Mouse (Mus musculus) cerebellum, adult 11-12 months (tissue): ENCODE measurements around the gene Cfap299.

Source experiments
- DNase-seq: peaks from one replicate; pipeline ENCODE4 v3.0.0; 2022

Gene Cfap299

GRCm38 (mm10) chr5:98380360-98380759 lies 51.3 kb downstream of the Cfap299 start:
- no peak for DNase-seq

- no peak for DNase-seq
Measured at GRCm38 (mm10) chr5:98387054-98387453, 58.0 kb downstream of the Cfap299 start.

DNA sequence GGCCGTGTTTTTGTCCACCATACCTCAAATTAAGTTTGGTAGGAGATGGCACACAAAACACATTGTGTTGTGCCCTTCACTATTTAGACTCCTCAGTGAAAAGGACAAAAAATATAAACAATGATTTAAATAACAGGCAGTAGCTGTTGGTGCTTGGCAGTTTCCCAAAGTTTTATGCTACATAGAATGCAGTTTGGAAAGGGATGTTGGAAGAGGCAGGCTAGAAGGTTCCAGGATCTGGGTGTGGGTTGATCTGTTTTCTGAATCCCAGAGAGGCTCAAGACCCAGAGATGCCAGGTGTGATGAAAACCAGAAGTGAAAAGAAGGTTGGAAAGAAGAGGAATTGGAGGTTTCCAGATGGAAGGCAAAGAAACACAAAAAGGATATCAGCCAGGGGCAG lies 73.1 kb downstream of the Cfap299 start:
- DNase-seq, result no peak

GRCm38 (mm10) chr5:98410060-98410459 lies 81.0 kb downstream of the Cfap299 start:
- no peak for DNase-seq

- no peak for DNase-seq
Measured at GRCm38 (mm10) chr5:98416385-98417145, 87.5 kb downstream of the Cfap299 start.

DNA sequence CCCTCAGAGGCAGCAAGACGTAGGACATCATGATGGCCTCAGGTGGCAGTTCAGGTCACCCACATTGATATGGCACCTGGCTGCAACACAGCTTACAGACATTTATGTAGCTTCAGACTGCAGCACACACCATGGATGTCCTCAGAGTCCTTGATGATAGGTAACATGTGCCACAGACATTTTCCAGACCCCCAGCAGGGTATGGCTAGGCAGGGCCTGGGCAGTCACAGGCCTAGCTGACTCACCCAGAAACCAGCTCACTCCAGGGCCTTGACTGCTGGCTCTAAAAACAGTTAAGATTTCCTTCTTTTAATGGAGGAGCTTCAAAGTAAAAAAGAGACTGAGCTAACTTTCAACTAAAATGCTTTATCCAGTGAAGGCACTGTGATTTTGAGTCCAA lies 95.9 kb downstream of the Cfap299 start:
- no peak for DNase-seq

GRCm38 (mm10) chr5:98426112-98426511 lies 97.0 kb downstream of the Cfap299 start:
- no peak for DNase-seq

DNA sequence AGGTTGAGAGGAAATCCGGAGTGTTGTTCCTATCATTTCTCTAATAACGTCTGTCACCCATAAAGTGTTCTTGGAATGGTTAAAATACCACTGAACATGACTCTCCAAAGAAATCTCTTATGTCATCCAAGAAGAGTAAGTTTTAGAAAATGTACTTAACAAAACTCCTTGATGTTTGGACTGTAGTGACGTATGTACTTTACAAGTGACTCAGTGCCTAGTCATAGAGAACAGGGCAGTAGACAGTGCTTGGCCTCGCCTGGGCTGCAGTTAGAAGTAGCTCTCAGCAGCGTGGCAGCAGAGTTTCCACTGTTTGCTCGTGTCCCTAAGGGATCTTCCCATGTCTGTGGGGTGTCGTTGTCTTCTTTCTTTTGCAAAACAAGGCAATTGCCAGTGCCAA lies 101.0 kb downstream of the Cfap299 start:
- no peak for DNase-seq

DNA sequence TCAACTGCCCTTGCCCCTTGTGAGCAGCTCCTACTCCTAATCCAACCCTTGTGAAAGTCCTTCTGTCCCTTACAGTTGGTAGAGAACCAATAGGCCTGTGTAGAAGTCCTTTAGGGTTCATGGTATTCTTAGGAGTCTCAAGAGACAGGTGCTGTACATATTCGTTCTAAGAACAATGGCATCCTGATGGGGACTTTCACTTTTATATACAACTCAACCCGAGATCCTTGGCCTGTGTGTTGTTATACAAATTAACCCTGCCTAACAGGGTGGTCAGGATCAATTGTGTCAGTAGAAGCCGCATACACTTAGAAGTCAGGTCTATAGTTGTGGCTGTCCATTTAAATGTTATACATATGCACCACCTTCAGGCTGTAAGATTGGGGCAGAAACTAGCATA lies 109.6 kb downstream of the Cfap299 start:
- no peak for DNase-seq

GRCm38 (mm10) chr5:98446771-98447462 lies 117.8 kb downstream of the Cfap299 start:
- no peak for DNase-seq

DNA sequence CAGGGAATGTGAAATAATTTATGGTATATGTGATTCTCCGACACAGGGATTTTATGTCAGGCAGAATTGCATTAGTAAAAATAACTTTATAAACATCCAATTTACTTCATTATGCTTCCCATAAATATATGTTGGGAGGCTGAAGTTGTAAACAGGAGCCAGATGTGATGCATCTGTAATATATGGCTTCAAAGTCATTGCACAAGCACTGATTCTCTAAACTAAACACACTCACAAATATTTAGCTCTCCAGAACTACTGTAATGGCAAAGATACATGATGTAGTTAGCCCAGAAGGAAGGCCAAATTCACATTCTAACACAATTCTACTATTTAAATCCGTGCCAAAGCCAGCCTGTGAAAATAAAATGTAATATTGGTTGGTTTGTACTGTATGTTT lies 120.8 kb downstream of the Cfap299 start:
- DNase-seq, result no peak

DNA sequence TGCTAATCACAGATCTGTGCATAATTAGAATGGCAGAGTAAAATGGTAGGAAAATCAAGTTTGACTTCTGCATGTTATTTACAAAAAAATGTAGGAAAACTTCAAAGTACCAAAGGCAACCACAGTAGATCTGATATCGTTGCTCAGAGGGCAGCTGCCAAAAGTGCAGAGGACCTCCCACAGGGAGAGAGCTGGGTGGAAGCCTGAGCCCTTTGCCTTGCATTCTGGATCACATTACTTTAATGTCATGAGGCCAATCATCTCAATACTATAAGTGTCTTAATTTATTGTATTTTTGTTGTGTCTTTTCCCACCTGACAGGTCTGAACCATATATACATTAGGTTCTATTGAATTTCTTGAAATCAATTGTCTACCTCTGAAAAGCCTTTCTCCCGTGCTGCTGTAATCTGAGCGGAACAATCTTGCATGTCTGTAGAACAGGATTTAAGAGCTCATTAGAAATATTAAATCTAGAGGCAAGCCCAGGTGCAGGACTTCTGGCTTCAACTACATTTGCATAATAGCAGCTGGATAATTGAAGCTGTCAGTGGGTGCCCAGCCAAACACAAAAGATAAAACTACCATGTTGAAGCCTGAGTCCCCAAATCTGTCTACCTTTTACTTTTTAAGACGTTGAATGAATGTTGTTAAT lies 137.9 kb downstream of the Cfap299 start:
- DNase-seq, result no peak

DNA sequence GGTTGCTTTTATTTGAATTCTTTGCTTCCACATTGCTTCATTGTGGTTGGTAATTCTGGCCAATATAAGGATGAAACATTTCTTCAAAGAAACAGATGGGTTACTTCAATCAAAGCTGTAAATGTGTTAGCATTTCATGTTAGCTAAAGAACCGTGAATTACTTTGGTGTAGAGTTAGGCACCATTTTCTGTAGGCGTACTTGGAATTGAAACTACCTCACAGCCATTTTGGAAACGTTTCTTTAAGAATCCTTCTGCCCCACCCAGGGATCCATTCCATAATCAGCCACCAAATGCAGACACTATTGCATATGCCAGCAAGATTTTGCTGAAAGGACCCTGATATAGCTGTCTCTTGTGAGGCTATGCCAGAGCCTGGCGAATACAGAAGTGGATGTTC lies 140.9 kb downstream of the Cfap299 start:
- DNase-seq, result no peak

- no peak for DNase-seq
Measured at GRCm38 (mm10) chr5:98476539-98476938, 147.4 kb downstream of the Cfap299 start.

DNA sequence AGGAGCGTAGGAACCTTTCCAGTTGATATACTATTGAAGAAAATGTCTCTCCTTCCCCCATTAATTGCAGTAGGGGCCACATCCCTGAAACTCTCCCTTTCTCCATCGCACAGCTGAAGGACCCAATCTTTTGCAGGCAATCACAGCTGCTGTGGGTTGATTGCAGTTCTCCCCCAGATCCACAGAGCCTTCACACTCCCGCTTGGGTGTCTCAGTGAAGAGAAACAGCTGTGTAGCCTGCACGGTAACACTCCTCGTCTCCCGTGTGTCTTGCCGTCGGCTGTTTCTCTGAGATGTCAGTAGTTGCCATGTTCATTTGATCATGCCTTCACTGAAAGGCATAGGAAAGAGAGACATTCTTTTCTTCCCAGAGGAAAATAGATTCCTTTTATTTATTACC lies 148.2 kb downstream of the Cfap299 start:
- no peak for DNase-seq

GRCm38 (mm10) chr5:98483507-98483906 lies 154.4 kb downstream of the Cfap299 start:
- DNase-seq, result no peak

DNA sequence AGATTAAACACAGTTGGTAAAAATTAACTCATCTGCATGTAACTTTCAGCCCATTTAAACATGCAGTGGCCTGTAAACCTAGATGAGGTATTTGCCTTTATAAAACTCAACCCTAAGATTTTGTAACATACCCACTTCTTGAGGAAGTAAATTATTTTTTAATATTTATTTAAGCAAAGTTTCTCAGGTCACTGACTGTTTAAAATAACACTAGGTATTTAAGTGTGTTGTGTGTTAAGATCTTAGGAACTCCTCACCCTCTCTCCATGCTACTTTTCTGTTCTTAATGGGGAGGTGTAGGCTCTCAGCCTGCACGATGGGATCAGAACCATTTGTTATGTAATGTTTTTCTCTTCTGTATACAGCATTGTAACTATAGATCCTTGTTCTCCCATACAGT lies 156.1 kb downstream of the Cfap299 start:
- DNase-seq, result no peak

DNA sequence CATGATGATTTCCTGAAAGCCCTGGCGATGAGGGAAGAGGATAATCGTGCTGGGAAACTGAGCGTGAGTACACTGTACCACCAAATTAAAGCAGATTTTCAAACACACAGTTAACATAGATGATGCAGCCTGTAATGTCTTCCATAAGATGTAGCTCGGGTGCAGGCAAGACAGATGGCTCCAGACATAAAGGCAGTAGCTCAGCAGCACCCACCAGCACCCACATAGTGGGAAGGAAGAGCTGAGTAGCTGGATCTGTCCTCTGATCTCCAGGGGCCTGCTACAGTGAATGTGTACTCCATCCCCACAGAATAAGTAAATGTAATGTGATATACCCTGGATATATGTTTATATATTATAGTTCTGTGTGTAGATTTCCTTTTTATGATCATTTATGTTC lies 169.2 kb downstream of the Cfap299 start:
- no peak for DNase-seq

DNA sequence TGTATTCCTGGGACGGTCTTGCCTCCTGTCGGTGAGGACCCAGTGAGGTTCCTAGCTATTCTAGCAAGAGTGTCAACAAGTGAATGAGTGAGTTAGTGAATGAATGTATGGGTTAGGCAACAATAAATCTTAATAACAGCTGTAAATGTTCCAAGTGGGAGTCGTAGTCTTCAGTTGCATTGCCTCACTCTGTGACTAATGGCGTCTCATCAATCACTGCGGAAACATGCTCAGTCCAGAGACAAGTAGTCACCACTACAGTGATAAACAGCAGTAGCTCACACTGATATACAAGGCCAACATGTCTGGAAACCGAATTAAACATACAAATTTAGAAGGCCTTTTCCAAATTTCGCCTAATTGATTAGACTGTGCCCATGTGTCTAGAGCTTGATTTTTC lies 187.1 kb downstream of the Cfap299 start:
- no peak for DNase-seq

GRCm38 (mm10) chr5:98520118-98520517 lies 191.0 kb downstream of the Cfap299 start:
- no peak for DNase-seq

GRCm38 (mm10) chr5:98522270-98522977 lies 193.3 kb downstream of the Cfap299 start:
- no peak for DNase-seq

- DNase-seq, result no peak
Measured at GRCm38 (mm10) chr5:98523050-98523449, 193.9 kb downstream of the Cfap299 start.

GRCm38 (mm10) chr5:98523783-98524182 lies 194.7 kb downstream of the Cfap299 start:
- no peak for DNase-seq
